Mouse (Mus musculus) kidney, adult 2 months (tissue): ENCODE measurements around the gene Tas2r119.

Experiments used
- CTCF ChIP-seq: fragments of 200-500 bp; conservative IDR thresholded peaks from 2 replicates; pipeline ENCODE4 v1.5.1; 2011; ENCODE audit warnings: low read depth, mild to moderate bottlenecking, control low read depth, low read length, moderate library complexity, mixed read lengths; ENCODE audit not compliant: insufficient read depth, insufficient read length
- POLR2A ChIP-seq: fragments of 200-500 bp; IDR thresholded peaks from one replicate; pipeline ENCODE4 v1.6.1; 2011; ENCODE audit warnings: low read depth, low read length, control low read depth

GRCm38 (mm10) chr15:32171764-32172163, 5.3 kb upstream of the Tas2r119 start:
- TF ChIP-seq POLR2A (no peak), CTCF (no peak)
